Mouse (Mus musculus) kidney, adult 2 months (tissue): ENCODE results near the gene Hoxa11.

Source experiments
- CTCF ChIP-seq: fragments of 200-500 bp; conservative IDR thresholded peaks from 2 replicates; pipeline ENCODE4 v1.5.1; 2011; ENCODE audit warnings: low read depth, mild to moderate bottlenecking, control low read depth, low read length, moderate library complexity, mixed read lengths; ENCODE audit not compliant: insufficient read depth, insufficient read length
- POLR2A ChIP-seq: fragments of 200-500 bp; IDR thresholded peaks from one replicate; pipeline ENCODE4 v1.6.1; 2011; ENCODE audit warnings: low read depth, low read length, control low read depth

- TF ChIP-seq CTCF (no peak), POLR2A (no peak)
Measured at GRCm38 (mm10) chr6:52238155-52238545, 7.5 kb downstream of the Hoxa11 start.
